Mouse (Mus musculus) brown adipose tissue, adult 24 weeks (tissue): Measurements from ENCODE around the gene Cfl1. TPM values are rescaled to one million over a fixed set of nuclear protein-coding genes. Genes with fewer than 3 reads are reported as not detected.
A peak's percentile ranks its signal among the peaks of the same experiment; 100 is the strongest.

Experiments used
- H3K27ac ChIP-seq: fragments of 200-500 bp; replicated peaks from 2 replicates; pipeline ENCODE4 v1.5.1; 2012; ENCODE audit warnings: low read depth, mild to moderate bottlenecking, low read length
- H3K4me1 ChIP-seq: fragments of 200-500 bp; 2 replicates; pipeline ENCODE4 v1.6.1; 2012; ENCODE audit warnings: low read length, mixed read lengths; ENCODE audit not compliant: control insufficient read depth, insufficient read depth, insufficient read length
- H3K4me3 ChIP-seq: fragments of 200-500 bp; 2 replicates; pipeline ENCODE4 v1.5.1; 2012; ENCODE audit warnings: low read depth, mild to moderate bottlenecking, low read length, moderate library complexity; ENCODE audit not compliant: insufficient read depth
- polyA plus RNA-seq: library from polyadenylated mRNA; stranded (reverse); fragments of >200 nt; gene quantifications from 2 replicates; pipeline ENCODE4 v1.2.4, GENCODE M21; 2012; ENCODE audit not compliant: missing spikeins, insufficient read depth, insufficient read length

Gene Cfl1
- polyA plus RNA-seq = 324 and 390 TPM in 2 replicates

- Histone ChIP-seq H3K27ac (peak within 1 kb of the TSS; percentile 99), H3K4me3 (peak within 1 kb of the TSS; percentile 90), H3K4me1 (no peaks in the 10 kb centered on the region)
Measured at GRCm38 (mm10) chr19:5490313-5490897, at the start of gene Cfl1. Cfl1 (plus strand) TSS chr19:5490455.

- no peak overlapping the region for H3K27ac ChIP-seq
- H3K4me1 ChIP-seq = peaks cover 9% of the 10 kb centered on the region; the same call in 1 of the 2 replicates
- H3K4me3 ChIP-seq = no peak overlapping the region
Measured at GRCm38 (mm10) chr19:5444371-5444908, 45.8 kb upstream of the Cfl1 start.

- no peak overlapping the region for H3K27ac ChIP-seq
- H3K4me1 ChIP-seq = peaks cover 9% of the 10 kb centered on the region; the same call in 1 of the 2 replicates
- H3K4me3 ChIP-seq = no peak overlapping the region
Measured at GRCm38 (mm10) chr19:5444954-5445353, 45.3 kb upstream of the Cfl1 start.

DNA sequence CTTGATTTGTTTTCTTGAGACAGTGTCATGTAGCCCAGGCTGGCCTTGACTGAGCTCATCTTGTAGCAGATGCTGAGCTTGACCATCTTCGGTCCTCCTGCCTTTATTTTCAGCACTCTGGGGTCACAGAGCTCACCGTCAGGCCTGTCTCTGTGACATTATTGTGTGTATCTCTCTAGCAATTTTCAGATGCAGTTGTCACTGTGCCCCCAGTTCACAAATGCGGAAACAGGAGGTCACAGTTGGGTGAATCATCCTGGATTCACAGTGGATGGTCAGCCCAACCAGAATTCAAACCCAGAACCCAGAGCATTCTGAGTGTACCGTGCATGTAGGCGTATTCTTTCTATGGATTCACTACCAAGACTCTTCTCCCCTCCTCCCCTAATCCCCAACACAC is 44.5 kb upstream of the Cfl1 start:
- Histone ChIP-seq H3K4me3 (no peak overlapping the region), H3K4me1 (peaks cover 9% of the 10 kb centered on the region; the same call in 1 of the 2 replicates), H3K27ac (no peak overlapping the region)

DNA sequence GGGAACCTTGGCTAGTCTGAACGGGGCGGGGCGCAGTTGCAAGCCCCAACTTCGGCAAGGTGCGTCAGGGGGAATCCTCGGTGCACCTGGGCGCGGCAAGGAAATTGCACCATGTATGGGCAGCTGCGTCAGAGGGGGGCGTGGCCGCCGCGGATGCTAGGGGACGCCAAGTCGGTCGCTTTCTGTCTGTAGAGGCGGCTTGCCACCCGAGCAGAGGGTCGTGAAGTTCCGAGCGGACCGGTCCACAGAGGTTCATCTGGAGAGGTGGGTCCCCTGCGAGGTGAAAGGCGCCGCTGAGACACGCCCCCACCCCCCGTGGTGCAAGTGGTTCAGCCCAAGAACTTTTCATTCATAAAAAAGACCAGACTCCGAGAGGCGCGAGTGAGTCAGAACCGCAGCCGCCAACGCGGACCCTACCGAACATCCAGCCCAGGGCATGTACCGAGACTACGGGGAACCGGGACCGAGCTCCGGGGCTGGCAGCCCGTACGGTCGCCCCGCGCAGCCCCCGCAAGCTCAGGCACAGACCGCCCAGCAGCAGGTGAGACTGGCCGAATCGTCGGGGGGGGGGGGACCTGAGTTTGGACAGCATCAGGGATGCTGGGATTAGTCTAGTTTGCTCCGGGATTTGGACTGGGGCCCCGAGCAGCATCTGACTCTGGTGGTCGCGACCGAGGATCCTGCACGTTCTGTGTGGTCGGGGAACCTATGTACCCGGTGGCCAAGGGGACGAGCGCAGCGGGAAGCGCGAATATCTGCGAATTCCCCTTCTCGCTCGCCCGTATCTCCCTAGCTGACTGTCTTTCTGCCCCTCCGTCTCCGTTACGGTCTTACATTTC is 42.5 kb upstream of the Cfl1 start, which contains the start of gene Fosl1:
Fosl1 (plus strand) TSS at position 33 of the 839 bp plus-strand sequence.
- H3K4me1 ChIP-seq = peaks cover 9% of the 10 kb centered on the region; the same call in 1 of the 2 replicates
- no peak within 1 kb of the TSS for H3K27ac ChIP-seq
- H3K4me3 ChIP-seq = peak within 1 kb of the TSS; percentile 81

DNA sequence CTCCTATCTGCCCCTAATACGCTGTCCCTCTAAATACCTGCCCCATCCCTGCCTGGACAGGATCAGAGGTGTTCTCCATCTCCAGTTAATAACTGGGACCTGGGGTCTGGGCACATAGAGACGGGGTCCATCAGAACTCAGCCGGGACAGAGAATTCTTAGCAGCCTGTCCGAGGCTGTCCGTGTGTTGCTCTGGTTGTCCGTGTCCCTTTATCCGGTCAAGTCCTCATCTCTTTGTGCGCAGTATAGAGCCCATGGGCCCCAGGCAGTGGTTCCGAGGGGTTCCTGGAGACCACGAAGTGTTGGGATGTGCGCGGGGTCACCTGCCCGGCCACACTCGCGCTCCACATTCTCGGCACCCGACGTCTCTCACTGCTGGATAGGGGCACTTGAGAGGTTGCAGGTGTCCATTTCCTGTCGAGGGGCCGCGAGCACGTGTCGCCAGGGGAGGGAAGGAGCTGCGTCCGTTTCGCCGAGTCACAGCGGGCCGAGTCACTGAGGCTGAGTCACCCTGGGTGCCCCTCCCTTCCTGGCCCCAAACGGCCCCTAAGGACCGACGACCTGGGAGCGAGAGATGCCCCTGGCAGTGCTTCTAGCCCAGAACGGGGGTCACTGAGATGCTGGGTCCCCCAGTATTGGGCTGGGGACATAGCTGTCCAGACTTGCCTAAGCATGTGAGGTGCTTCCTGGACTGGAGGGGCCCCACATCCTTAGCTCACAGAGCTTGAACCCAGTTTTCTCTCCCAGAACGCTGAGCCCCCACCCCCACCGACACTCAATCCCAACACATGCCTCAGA is 41.7 kb upstream of the Cfl1 start:
- peak overlapping the region; percentile 81 for H3K4me3 ChIP-seq
- H3K4me1 ChIP-seq = peaks cover 9% of the 10 kb centered on the region; the same call in 1 of the 2 replicates
- H3K27ac ChIP-seq = no peak overlapping the region

GRCm38 (mm10) chr19:5449673-5450072 is 40.6 kb upstream of the Cfl1 start:
- Histone ChIP-seq H3K4me3 (no peak overlapping the region), H3K4me1 (peaks cover 11% of the 10 kb centered on the region), H3K27ac (no peak overlapping the region)

DNA sequence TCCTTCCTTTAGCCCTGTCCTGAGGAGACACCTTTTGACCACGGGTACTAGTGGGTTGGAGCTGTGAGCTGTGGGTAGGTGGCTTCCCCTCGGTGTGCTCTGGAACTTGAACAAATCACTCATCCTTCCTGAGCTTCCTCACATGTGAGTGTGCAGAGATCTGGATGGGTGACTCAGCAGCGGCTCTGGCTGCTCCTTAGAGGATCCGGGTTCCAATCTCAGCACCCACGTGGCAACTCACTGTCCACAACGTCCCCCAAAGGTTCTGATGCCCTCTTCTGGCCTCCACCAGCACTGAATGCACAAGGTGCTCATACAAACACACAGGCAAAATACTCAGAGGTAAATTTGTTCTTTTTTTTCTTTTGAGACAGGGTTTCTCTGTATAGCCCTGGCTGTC is 38.5 kb upstream of the Cfl1 start:
- Histone ChIP-seq H3K4me3 (no peak overlapping the region), H3K27ac (no peak overlapping the region), H3K4me1 (peaks cover 11% of the 10 kb centered on the region)

DNA sequence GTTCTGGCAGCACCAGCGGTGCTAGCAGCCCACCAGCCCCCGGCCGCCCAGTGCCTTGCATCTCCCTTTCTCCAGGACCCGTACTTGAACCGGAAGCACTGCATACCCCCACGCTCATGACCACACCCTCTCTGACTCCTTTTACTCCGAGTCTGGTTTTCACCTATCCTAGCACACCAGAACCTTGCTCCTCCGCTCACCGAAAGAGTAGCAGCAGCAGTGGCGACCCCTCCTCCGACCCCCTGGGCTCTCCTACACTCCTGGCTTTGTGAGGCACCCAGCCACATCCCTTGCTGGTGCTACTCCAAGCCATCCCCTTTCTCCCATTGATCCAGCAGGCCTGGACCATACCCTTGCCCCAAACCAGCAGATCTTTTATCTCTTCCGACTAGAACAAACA is 35.2 kb upstream of the Cfl1 start:
- peak overlapping the region; percentile 84; the same call in 1 of the 2 replicates for H3K27ac ChIP-seq
- peak overlapping the region; percentile 86 for H3K4me3 ChIP-seq
- peaks cover 2% of the 10 kb centered on the region for H3K4me1 ChIP-seq

GRCm38 (mm10) chr19:5455568-5455967 is 34.7 kb upstream of the Cfl1 start:
- peaks cover 2% of the 10 kb centered on the region for H3K4me1 ChIP-seq
- H3K27ac ChIP-seq = peak overlapping the region; percentile 84
- peak overlapping the region; percentile 86 for H3K4me3 ChIP-seq

DNA sequence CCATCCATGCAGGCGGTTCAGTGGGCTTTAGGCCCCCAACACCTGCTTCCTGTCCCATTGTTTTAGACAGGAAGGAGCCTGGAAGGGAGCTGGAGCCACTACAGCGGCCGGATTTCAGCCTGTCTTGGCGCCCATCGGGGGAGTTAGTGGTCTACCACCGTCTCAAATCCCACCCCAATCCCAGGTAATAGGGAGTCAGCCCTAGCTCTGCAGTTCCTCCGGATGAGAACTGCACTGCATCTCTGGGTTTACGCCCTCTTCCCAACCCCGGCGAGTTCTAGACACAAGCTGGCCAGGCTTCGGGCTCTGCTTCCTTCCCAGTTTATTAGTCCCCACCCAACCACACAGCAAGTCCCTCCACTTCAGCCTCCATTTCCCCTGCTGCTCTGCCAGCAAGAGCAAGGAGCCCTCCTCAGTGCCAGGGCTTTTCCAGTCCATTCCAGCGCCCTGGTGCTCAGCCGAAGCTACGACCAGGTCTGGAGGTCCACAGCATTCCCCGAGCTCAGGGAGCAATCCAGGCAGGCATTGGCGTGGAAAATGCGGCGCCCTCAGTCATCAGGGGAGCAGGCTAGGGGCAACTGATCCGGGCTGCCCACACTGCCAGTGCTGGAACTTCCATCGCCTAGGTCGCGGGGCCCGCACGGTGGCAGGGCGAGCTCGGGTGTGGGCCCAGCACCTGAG is 33.9 kb upstream of the Cfl1 start:
- peak overlapping the region; percentile 86 for H3K4me3 ChIP-seq
- H3K4me1 ChIP-seq = peaks cover 2% of the 10 kb centered on the region
- H3K27ac ChIP-seq = peak overlapping the region; percentile 96

- Histone ChIP-seq H3K4me3 (peak overlapping the region; percentile 86), H3K4me1 (peaks cover 2% of the 10 kb centered on the region)
Measured at GRCm38 (mm10) chr19:5456922-5457745, 33.1 kb upstream of the Cfl1 start.

GRCm38 (mm10) chr19:5457746-5458442 is 32.4 kb upstream of the Cfl1 start, which contains the start of gene Ccdc85b:
Ccdc85b (minus strand) TSS chr19:5457894.
- H3K4me3 ChIP-seq = peak within 1 kb of the TSS; percentile 86
- H3K27ac ChIP-seq = peak within 1 kb of the TSS; percentile 96
- peaks cover 2% of the 10 kb centered on the region for H3K4me1 ChIP-seq

More at GRCm38 (mm10) chr19:5456922-5457745, 33.1 kb upstream of the Cfl1 start:
- peak overlapping the region; percentile 96 for H3K27ac ChIP-seq
